Mouse (Mus musculus) CH12.LX (cell line): Measurements from ENCODE around the gene Gm44579.

Source experiments
- CHD2 ChIP-seq: IDR thresholded peaks from 2 replicates; pipeline ENCODE4 v1.6.1; 2011; ENCODE audit warnings: low read length, improper control_type of control experiment
- CTCF ChIP-seq, 2 experiments: IDR thresholded peaks in 1 of 2; conservative IDR thresholded peaks in 1 of 2; 2 replicates each; pipeline ENCODE4 v1.5.1; 2011 to 2012; ENCODE audit warnings: low read depth in 2 of 2, low read length in 2 of 2, improper control_type of control experiment in 1 of 2, inconsistent platforms in 1 of 2, mild to moderate bottlenecking in 1 of 2, moderate library complexity in 1 of 2
- POLR2A ChIP-seq: IDR thresholded peaks from 2 replicates; pipeline ENCODE4 v1.6.1; 2011; ENCODE audit warnings: low read depth, mild to moderate bottlenecking, improper control_type of control experiment, low read length
- ZC3H11A ChIP-seq: IDR thresholded peaks from 2 replicates; pipeline ENCODE4 v1.6.1; 2012; ENCODE audit warnings: low read depth, mild to moderate bottlenecking, inconsistent platforms, low read length, improper control_type of control experiment
- ZMIZ1 ChIP-seq: IDR thresholded peaks from 2 replicates; pipeline ENCODE4 v1.6.1; 2012; ENCODE audit warnings: low read depth, mild to moderate bottlenecking, inconsistent platforms, low read length, improper control_type of control experiment

DNA sequence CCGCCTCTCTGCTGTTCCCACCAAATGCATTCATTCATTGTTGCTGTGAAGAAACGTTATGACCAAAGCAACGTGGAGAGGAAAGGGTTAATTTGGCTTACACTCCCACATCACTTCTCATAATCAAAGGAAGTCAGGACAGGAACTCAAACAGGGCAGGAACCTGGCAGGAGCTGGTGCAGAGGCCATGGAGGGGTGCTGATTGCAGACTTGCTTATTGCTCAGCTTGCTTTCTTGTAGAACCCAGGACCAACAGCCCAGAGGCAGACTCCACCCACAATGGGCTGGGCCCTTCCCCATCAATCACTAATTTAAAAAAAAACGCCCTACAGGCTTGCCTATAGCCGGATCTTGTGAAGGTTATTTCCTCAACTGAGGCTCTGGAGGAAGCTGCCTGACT is 6.6 kb downstream of the Gm44579 start:
- TF ChIP-seq CTCF (conservative IDR thresholded peaks at IDR 0.05 in 1 of 2, IDR thresholded peaks at IDR 0.05 in 1 of 2; ENCODE audit: low read depth in 2 of 2, low read length in 2 of 2) (no peak), ZC3H11A (no peak), CHD2 (no peak), ZMIZ1 (no peak), POLR2A (no peak)
